Mouse (Mus musculus): ENCODE measurements around the gene Dnal4.

- TF ChIP-seq GATA1 (IDR thresholded peaks at IDR 0.05; ENCODE audit: borderline replicate concordance, low read length) (no peak), FLI1 (IDR thresholded peaks at IDR 0.05; ENCODE audit: low read length) (no peak)
Measured at GRCm38 (mm10) chr15:79728311-79728710, 49.3 kb downstream of the Dnal4 start.
